Mouse (Mus musculus): Measurements from ENCODE around the gene Ugt3a1. TPM values are rescaled to one million over a fixed set of nuclear protein-coding genes. Genes with fewer than 3 reads are reported as not detected.
"Not testable (repeated sequence)": the region's sequence is repeated elsewhere in the genome, so short reads cannot be mapped to it uniquely, and the experiment has no call there.

Gene Ugt3a1
- total RNA-seq (2021) = not detected
- long read RNA-seq, experiment 1 = 0 reads
- long read RNA-seq, experiment 2 = 0 reads

DNA sequence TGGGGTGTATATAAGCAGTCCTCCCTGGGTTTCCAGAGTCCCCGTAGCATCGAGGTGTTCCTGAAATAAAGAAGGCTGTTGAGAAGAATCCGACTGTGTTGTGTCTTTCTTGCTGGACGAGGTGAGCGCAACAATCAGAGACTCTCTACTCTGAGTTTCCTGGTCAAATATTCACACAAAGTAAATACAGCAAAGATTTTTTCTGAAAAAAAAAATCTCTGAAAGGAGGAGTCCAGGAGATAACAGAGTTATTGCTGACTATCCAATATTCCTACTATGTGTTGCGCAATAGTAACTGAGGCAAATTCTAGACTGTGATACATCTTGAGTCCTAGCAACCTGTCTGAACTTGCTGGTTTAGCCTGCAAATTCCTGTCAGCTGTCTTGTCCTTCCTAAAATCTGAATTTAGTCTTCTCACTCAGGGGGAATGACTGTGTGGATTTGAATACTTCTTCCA, at the start of gene Ugt3a1:
Gene Ugt3a1, plus strand, starts transcription at position 51 of the 458 bp plus-strand sequence.
- DNase-seq (ENCODE audit: low spot score in 2 of 2) = no peak

DNA sequence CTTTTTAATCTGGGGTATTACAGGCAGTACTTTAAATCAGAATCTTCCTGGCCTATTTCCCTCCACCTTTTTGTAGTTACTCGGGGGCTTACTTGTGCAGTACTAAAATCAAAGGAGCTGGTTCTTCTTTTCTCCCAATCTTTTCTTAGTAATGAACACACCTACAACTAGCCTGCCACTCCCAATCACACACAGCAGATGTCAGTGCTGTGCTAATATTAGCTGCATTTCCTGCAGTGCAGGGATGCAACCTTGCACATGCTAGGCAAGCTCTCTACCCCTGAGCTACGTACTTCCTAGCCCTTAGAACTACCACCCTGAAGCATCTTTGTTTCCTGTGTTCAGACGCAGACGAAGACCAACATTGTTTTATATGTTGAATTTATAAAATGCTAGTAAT, 45.8 kb upstream of the Ugt3a1 start:
- DNase-seq (ENCODE audit: low spot score in 2 of 2) = not testable (repeated sequence)

DNA sequence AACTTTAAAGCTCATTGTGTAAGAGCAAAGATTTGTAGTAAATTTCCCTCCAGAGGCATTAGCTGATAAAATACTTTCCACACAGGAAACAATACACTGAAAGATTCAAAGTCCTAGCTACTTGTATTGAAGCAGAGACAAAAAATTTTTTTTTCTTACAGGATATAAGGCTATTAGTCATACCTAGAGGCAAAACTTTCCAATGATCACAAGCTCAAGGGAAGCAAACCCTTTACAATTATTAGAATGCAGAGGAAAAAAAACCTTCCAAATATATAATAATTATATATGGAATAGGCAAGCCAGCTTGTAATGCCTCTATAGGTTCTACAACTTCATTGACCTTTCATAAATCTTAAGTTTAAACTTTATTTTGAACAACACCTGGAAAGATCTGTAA, 30.3 kb upstream of the Ugt3a1 start:
- no peak for DNase-seq (ENCODE audit: low spot score in 2 of 2)

DNA sequence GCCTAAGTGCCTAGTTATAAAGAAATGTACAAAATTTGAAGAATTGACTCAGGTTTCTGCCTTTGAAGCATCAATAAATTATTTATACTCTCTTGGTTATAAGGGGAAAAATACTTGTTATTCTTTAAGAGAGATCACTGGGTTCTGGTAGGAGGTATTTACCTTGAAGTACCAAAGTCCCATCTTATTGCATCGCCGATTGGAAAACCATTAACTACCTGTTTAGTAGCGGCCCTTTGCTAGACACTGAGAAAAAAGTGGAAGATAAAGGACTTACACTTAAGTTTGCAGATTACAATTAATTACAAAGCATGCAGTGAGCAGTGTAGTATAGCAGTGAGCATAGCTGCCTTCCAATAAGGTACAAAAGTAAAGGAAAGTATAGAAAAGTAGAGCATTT, 23.8 kb upstream of the Ugt3a1 start:
- no peak for DNase-seq (ENCODE audit: low spot score in 2 of 2)

DNA sequence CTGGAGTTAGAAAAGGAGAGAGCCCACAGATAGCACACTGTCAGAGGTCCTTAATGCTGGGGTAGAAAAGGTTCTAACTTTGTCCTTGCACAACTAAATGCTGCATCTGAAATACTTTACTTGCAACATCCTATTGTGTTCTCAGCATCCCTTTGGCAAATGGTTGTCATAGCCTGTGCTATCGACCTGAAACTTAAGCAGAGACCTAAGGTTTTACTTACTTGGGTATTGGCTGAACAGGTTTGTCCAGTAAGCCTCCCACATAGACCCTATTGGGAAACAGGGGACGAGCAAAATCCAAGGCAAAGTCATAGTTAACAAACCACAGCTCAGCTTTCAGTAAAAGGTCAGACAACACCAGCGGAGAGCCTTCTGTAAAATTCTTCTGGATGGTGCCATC, 16.1 kb upstream of the Ugt3a1 start:
- DNase-seq (ENCODE audit: low spot score in 2 of 2) = no peak

DNA sequence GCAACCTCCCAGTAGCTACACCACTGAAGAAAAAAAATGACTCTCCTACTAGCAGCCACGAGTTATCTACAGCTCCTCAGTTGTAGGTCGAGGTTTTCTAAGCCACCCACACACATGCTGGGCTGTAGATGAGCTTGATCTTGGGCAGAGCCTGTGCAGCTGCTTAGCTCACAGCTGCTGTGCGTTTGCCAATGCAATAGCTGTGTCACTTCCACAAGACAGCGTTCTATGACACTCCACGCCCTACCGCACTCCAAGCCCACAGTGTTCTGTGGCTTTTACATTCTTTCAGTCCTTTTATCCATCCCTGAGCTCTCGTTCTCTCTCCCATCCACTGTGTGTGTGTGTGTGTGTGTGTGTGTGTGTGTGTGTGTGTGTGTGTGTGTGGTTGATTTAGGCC, 4.8 kb upstream of the Ugt3a1 start:
- DNase-seq (ENCODE audit: low spot score in 2 of 2) = no peak

DNA sequence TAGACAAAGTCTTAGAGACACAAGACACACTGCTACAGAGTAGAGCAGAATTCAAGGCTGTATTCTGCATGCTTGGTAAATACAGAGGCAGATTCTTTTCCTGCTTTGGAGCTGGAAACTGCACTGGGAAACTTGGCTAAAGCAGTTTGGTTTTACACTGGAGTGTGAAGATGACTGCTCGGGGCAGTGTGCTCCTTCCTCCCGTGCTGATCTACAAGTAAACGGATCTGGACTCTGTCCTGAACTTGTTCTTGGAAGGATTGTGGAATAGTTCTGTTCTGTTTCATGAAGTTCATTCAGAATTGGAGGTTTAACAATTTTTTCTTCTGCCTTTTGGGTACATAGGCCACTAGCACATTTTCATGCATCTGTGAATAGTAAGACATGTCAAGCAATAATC, 2.3 kb downstream of the Ugt3a1 start:
- no peak for DNase-seq (ENCODE audit: low spot score in 2 of 2)

DNA sequence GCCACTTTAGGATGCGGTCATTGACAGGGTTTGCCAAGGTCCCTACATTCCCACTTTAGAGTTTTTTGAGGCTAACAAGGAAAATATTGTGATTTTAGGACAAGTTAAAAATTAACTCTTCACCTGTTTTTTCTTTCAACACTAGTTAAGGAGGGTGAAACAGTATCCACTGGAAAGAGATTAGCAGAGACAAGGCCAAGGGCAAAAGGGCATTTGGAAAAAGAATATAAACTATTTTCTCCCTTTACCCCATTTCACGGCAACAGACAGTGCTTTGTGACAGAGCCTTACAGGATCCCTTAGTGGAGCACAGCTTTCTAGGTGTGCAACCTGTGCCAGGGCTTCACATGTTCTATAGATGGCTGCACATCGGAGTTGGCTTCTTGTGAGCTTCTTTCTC, 2.9 kb downstream of the Ugt3a1 start:
- no peak for DNase-seq (ENCODE audit: low spot score in 2 of 2)

DNA sequence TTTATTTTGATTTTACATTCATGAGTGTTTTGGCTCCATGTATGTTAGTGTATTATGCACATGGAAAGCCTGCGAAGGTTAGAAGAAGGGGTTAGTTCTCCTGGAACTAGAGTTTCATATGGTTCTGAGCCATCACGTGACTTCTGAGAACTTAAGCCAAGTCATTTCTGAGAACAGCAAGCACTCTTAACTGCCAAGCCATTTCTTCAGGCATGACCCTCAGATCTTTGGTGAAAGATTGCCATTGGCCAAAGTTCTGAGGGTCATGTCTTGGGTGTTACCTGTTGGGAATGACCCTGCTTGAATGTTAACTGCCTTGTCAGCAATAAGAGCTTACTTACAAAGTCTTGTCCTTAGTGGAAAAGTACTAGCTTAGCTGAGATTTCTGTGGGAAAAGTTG, 6.5 kb downstream of the Ugt3a1 start:
- DNase-seq (ENCODE audit: low spot score in 2 of 2) = no peak

DNA sequence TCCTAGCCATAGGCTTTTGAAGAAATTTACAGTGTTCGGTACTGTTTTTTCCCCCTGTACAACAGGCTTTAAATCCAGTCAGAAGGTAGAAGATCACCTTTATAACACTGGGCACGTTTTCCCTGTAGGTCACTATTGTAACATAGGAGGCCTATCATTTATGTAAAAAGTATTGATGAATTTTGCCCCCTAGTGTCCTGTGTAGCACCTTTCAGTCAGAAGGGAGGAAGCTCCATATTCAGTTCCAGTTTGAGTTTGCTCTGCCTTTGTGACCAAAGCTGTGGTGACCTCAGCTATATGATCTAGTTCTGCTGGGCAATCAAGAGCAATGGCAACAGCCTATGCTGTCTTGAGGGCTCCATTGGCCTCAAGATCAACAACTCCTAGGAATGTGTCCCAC, 13.0 kb downstream of the Ugt3a1 start:
- DNase-seq (ENCODE audit: low spot score in 2 of 2) = no peak

DNA sequence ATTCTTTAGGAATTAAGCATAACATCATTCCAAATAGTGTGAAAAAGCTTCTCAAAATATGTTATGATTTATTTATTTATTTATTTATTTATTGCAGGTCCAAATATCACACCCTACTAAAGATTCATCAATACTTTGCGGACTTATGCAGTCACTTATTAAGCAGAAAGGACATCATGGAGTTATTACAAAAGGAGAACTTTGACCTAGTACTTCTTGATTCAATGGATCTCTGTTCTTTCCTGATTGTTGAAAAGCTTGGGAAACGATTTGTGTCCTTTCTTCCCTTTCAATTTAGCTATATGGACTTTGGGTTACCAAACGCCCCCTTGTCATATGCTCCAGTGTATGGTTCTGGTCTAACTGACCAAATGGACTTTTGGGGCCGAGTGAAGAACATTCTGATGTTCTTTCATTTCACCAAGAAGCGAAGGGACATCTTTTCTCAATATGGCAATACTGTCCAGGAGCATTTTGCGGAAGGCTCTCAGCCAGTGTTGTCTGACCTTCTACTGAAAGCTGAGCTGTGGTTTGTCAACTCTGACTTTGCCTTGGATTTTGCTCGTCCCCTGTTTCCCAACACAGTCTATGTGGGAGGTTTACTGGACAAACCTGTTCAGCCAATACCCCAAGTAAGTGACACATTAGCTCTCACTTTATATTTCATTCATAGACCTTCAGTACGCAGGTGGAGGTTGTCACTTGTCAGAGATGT, 29.4 kb downstream of the Ugt3a1 start:
- DNase-seq (ENCODE audit: low spot score in 2 of 2) = no peak

DNA sequence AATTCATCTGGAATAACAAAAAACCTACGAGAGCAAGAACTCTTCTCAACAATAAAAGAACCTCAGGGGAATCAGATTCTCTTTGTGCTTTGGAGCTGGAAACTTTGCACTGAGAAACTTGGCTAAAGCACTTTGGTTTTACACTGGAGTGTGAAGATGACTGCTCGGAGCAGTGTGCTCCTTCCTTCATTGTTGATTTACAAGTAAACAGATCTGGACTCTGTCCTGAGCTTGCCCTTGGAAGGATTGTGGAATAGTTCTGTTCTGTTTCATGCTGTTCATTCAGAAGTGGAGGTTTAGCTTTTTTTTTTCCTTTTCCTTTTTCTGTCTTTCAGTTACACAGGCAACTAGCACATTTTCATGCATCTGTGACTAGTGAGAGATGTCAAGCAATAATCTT, 57.9 kb downstream of the Ugt3a1 start:
- DNase-seq (ENCODE audit: low spot score in 2 of 2) = no peak

DNA sequence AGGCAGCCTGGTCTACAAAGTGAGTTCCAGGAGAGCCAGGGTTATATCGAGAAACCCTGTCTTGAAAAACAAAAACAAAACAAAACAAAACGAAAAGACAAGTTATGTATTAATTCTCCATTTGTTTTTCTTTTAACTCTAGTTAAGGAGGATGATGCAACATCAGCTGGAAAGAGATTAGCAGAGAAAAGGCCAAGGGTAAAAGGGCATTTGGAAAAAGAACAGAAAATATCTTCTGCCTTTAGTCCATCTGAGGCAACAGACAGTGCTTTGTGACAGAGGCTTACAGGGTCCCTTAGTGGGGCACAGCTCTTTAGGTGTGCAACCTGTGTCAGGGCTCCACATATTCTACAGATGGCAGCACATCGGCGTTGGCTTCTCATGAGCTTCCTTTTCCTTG, 58.7 kb downstream of the Ugt3a1 start, which contains the start of gene Ugt3a2:
Gene Ugt3a2, plus strand, starts transcription at position 210 of the 400 bp plus-strand sequence.
- no peak for DNase-seq (ENCODE audit: low spot score in 2 of 2)

DNA sequence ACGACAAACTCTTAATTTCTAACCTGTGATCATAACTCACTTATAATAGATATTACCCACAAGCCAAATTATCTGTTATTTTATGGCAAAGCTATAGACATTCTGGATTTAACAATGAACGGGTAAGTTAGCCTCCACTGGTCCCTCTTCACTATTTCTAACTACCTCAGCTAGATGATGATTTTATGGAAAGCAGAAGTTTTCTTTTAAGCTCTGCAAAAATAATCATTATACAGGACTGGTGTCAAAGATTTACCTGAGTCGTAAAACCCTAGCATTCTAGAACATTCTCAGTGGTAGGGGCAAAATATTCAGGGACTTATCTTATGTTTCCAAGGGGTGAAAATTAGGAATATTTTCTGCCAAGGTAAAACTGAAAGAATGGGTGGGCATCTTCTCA, 59.9 kb downstream of the Ugt3a1 start:
- no peak for DNase-seq (ENCODE audit: low spot score in 2 of 2)

DNA sequence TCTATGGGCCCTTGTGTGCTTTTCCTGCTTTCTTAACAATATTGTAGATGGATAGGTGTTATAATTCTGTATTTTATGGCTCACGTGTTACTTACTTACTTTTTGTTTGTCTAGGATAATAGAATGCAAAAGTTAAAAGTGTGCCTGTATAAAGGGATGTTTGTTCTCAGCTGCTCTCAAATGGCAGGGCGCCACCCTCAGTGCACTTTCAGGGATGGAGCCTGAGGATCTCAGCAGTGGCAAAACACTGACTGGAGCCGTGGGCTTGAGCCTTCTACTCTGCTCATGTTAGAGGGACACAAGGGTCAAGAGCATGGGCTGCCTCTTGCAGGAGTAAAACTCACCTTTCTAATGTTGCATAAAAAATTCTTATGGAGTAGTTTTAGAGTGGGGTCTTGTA, 60.3 kb downstream of the Ugt3a1 start:
- DNase-seq (ENCODE audit: low spot score in 2 of 2) = no peak

DNA sequence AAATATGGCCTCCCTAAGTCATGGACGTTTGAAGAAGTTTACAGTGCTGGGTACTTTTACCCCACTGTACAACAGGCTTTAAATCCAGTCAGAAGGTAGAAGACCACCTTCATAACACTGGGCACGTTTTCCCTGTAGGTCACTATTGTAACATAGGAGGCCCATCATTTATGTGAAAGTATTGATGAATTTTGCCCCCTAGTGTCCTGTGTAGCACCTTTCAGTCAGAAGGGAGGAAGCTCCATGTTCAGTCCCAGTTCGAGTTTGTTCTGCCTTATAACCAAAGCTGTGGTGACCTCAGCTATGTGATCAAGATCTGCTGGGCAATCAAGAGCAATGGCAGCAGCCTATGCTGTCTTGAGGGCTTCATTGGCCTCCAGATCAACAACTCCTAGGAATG, 72.1 kb downstream of the Ugt3a1 start:
- no peak for DNase-seq (ENCODE audit: low spot score in 2 of 2)

DNA sequence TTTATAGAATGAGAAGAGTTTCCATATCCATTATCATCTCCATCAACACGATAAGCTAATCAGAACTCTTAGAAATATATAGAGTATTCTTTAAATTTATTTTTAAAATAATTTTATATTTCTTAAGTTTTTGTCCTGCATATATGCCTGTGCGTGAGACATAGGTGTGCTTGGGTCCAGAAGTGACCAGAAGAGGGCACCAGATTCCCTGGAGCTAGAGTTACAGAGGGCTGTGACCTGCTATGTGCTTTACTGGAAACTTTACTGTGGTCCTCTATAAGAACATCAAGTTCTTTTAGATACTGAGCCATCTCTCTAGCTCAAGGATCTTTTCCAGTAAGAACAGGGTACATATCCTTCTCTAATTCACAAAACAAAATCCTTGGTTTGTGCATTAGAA, 86.1 kb downstream of the Ugt3a1 start:
- no peak for DNase-seq (ENCODE audit: low spot score in 2 of 2)

Other genes with a start within 250 kb of the Ugt3a1 start
- 10 to 100 TPM; 51.6 to 51.7 TPM for gene Nadk2, start 205.6 kb upstream of the Ugt3a1 start, total RNA-seq (2021)
- 10 to 100 TPM; 56.1 to 57.0 TPM for gene Lmbrd2, start 136.3 kb upstream of the Ugt3a1 start, total RNA-seq (2021)
- gene Skp2, start 121.5 kb upstream of the Ugt3a1 start, total RNA-seq (2021) = 1 to 10 TPM; 4.9 to 5.7 TPM
- not detected for gene Ugt3a2, start 58.7 kb downstream of the Ugt3a1 start, total RNA-seq (2021)
- 1 to 10 TPM; 5.3 to 6.5 TPM for gene Capsl, start 159.1 kb downstream of the Ugt3a1 start, total RNA-seq (2021)

Measured in layer of hippocampus, postnatal 14 days (tissue).